Mouse (Mus musculus) intestine, embryonic 15.5 days (tissue): ENCODE results near the gene Nrxn3. TPM values are rescaled to one million over a fixed set of nuclear protein-coding genes. Genes with fewer than 3 reads are reported as not detected.

Source experiments
- ATAC-seq: fragments of 200-750 bp; cut with Nextera tagmentation; 2 replicates; pipeline ENCODE4 v1.8.0; 2017; ENCODE audit warnings: moderate TSS enrichment, moderate library complexity
- H3K27ac ChIP-seq: fragments of 300-500 bp; sonication (generic); 2 replicates; pipeline ENCODE4 v1.5.1; 2015; ENCODE audit warnings: mild to moderate bottlenecking, inconsistent platforms
- H3K27me3 ChIP-seq: fragments of 300-500 bp; sonication (generic); replicated peaks from 2 replicates; pipeline ENCODE4 v1.6.1; 2015; ENCODE audit warnings: inconsistent platforms
- H3K36me3 ChIP-seq: fragments of 300-500 bp; sonication (generic); 2 replicates; pipeline ENCODE4 v1.6.1; 2015; ENCODE audit warnings: inconsistent platforms
- H3K4me1 ChIP-seq: fragments of 300-500 bp; sonication (generic); replicated peaks from 2 replicates; pipeline ENCODE4 v1.6.1; 2015; ENCODE audit warnings: inconsistent platforms
- H3K4me2 ChIP-seq: fragments of 300-500 bp; sonication (generic); replicated peaks from 2 replicates; pipeline ENCODE4 v1.6.1; 2015; ENCODE audit warnings: mild to moderate bottlenecking, inconsistent platforms
- H3K4me3 ChIP-seq: fragments of 300-500 bp; sonication (generic); replicated peaks from 2 replicates; pipeline ENCODE4 v1.5.1; 2015; ENCODE audit warnings: inconsistent platforms
- H3K9ac ChIP-seq: fragments of 300-500 bp; sonication (generic); 2 replicates; pipeline ENCODE4 v1.6.1; 2015; ENCODE audit warnings: inconsistent platforms
- H3K9me3 ChIP-seq: fragments of 300-500 bp; sonication (generic); 2 replicates; pipeline ENCODE4 v1.6.1; 2016; ENCODE audit warnings: inconsistent platforms
- WGBS: fragments of 180-500 bp; shearing (Covaris S2); methylation state at CpG from one replicate; pipeline ENCODE4 v1.1.7; 2015; 5-methylcytosine and 5-hydroxymethylcytosine counted together
- polyA plus RNA-seq: library from polyadenylated mRNA; unstranded; fragments of >200 nt; fragmentation: Nextera tagmentation; extraction: Ambion mirVana; gene quantifications from 2 replicates; pipeline ENCODE4 v1.2.1, GENCODE M21; 2015

Nrxn3 gene
- polyA plus RNA-seq, 1 experiment from 2014 or later = 3.0 TPM

GRCm38 (mm10) chr12:88819335-88819709, 96.6 kb downstream of the Nrxn3 start:
- no peaks in the 10 kb centered on the region for H3K36me3 ChIP-seq
- no peaks in the 10 kb centered on the region for H3K27me3 ChIP-seq
- no peaks in the 10 kb centered on the region for H3K4me1 ChIP-seq
- H3K9ac ChIP-seq = no peak overlapping the region
- H3K4me3 ChIP-seq = no peak overlapping the region
- H3K27ac ChIP-seq = no peak overlapping the region
- WGBS = 58% methylated on average over 5 of the region's 5 CpGs
- H3K9me3 ChIP-seq = no peaks in the 10 kb centered on the region
- no peak overlapping the region for H3K4me2 ChIP-seq
- no peak for ATAC-seq

GRCm38 (mm10) chr12:88820131-88820530, 97.5 kb downstream of the Nrxn3 start:
- H3K9ac ChIP-seq = no peak overlapping the region
- H3K36me3 ChIP-seq = no peaks in the 10 kb centered on the region
- no peak for ATAC-seq
- H3K4me2 ChIP-seq = no peak overlapping the region
- 38% methylated on average over 3 of the region's 3 CpGs for WGBS
- H3K9me3 ChIP-seq = no peaks in the 10 kb centered on the region
- H3K27me3 ChIP-seq = no peaks in the 10 kb centered on the region
- H3K27ac ChIP-seq = no peak overlapping the region
- H3K4me1 ChIP-seq = no peaks in the 10 kb centered on the region
- no peak overlapping the region for H3K4me3 ChIP-seq

GRCm38 (mm10) chr12:88830851-88831250, 108.2 kb downstream of the Nrxn3 start:
- ATAC-seq = no peak
- no peaks in the 10 kb centered on the region for H3K9me3 ChIP-seq
- WGBS = 87% methylated on average over 1 of the region's 1 CpGs
- no peak overlapping the region for H3K4me2 ChIP-seq
- no peak overlapping the region for H3K4me3 ChIP-seq
- H3K27ac ChIP-seq = no peak overlapping the region
- no peaks in the 10 kb centered on the region for H3K27me3 ChIP-seq
- no peak overlapping the region for H3K9ac ChIP-seq
- H3K36me3 ChIP-seq = no peaks in the 10 kb centered on the region
- H3K4me1 ChIP-seq = no peaks in the 10 kb centered on the region

- no peaks in the 10 kb centered on the region for H3K4me1 ChIP-seq
- H3K27me3 ChIP-seq = no peaks in the 10 kb centered on the region
- no peak overlapping the region for H3K9ac ChIP-seq
- H3K4me3 ChIP-seq = no peak overlapping the region
- no peak overlapping the region for H3K27ac ChIP-seq
- ATAC-seq = no peak
- no peaks in the 10 kb centered on the region for H3K9me3 ChIP-seq
- WGBS = 30% methylated on average over 2 of the region's 2 CpGs
- no peaks in the 10 kb centered on the region for H3K36me3 ChIP-seq
- H3K4me2 ChIP-seq = no peak overlapping the region
Measured at GRCm38 (mm10) chr12:88835821-88836220, 113.1 kb downstream of the Nrxn3 start.

GRCm38 (mm10) chr12:88839724-88840123, 117.0 kb downstream of the Nrxn3 start:
- no peak overlapping the region for H3K9ac ChIP-seq
- WGBS = 89% methylated on average over 7 of the region's 7 CpGs
- no peaks in the 10 kb centered on the region for H3K27me3 ChIP-seq
- no peak overlapping the region for H3K4me2 ChIP-seq
- H3K27ac ChIP-seq = no peak overlapping the region
- H3K9me3 ChIP-seq = no peaks in the 10 kb centered on the region
- H3K4me3 ChIP-seq = no peak overlapping the region
- ATAC-seq = no peak
- H3K4me1 ChIP-seq = no peaks in the 10 kb centered on the region
- no peaks in the 10 kb centered on the region for H3K36me3 ChIP-seq

- H3K36me3 ChIP-seq = no peaks in the 10 kb centered on the region
Measured at GRCm38 (mm10) chr12:88841350-88841749, 118.7 kb downstream of the Nrxn3 start.

GRCm38 (mm10) chr12:88850400-88851179, 127.9 kb downstream of the Nrxn3 start:
- WGBS = 44% methylated on average over 6 of the region's 6 CpGs
- H3K9ac ChIP-seq = no peak overlapping the region
- no peaks in the 10 kb centered on the region for H3K4me1 ChIP-seq
- no peaks in the 10 kb centered on the region for H3K27me3 ChIP-seq
- H3K4me2 ChIP-seq = no peak overlapping the region
- H3K27ac ChIP-seq = no peak overlapping the region
- ATAC-seq = no peak
- no peaks in the 10 kb centered on the region for H3K36me3 ChIP-seq
- H3K9me3 ChIP-seq = no peaks in the 10 kb centered on the region
- H3K4me3 ChIP-seq = no peak overlapping the region

More at GRCm38 (mm10) chr12:88841350-88841749, 118.7 kb downstream of the Nrxn3 start:
- Histone ChIP-seq H3K27me3 (no peaks in the 10 kb centered on the region), H3K9ac (no peak overlapping the region), H3K27ac (no peak overlapping the region), H3K4me1 (no peaks in the 10 kb centered on the region), H3K4me2 (no peak overlapping the region), H3K4me3 (no peak overlapping the region), H3K9me3 (no peaks in the 10 kb centered on the region)
- WGBS = 88% methylated on average over 6 of the region's 6 CpGs
- no peak for ATAC-seq

GRCm38 (mm10) chr12:88854039-88854438, 131.4 kb downstream of the Nrxn3 start:
- H3K4me3 ChIP-seq = no peak overlapping the region
- ATAC-seq = no peak
- no peak overlapping the region for H3K9ac ChIP-seq
- no peaks in the 10 kb centered on the region for H3K4me1 ChIP-seq
- no peaks in the 10 kb centered on the region for H3K27me3 ChIP-seq
- no peaks in the 10 kb centered on the region for H3K9me3 ChIP-seq
- 78% methylated on average over 4 of the region's 4 CpGs for WGBS
- H3K27ac ChIP-seq = no peak overlapping the region
- H3K36me3 ChIP-seq = no peaks in the 10 kb centered on the region
- H3K4me2 ChIP-seq = no peak overlapping the region

- no peaks in the 10 kb centered on the region for H3K4me1 ChIP-seq
- H3K9ac ChIP-seq = no peak overlapping the region
- ATAC-seq = no peak
- no peaks in the 10 kb centered on the region for H3K27me3 ChIP-seq
- H3K27ac ChIP-seq = no peak overlapping the region
- no peaks in the 10 kb centered on the region for H3K36me3 ChIP-seq
- no peaks in the 10 kb centered on the region for H3K9me3 ChIP-seq
- no peak overlapping the region for H3K4me2 ChIP-seq
- H3K4me3 ChIP-seq = no peak overlapping the region
- WGBS = 83% methylated on average over 2 of the region's 2 CpGs
Measured at GRCm38 (mm10) chr12:88857701-88858100, 135.0 kb downstream of the Nrxn3 start.

GRCm38 (mm10) chr12:88859456-88860345, 137.0 kb downstream of the Nrxn3 start:
- 71% methylated on average over 6 of the region's 6 CpGs for WGBS
- H3K36me3 ChIP-seq = no peaks in the 10 kb centered on the region
- H3K4me2 ChIP-seq = no peak overlapping the region
- no peaks in the 10 kb centered on the region for H3K9me3 ChIP-seq
- H3K4me1 ChIP-seq = no peaks in the 10 kb centered on the region
- H3K4me3 ChIP-seq = no peak overlapping the region
- H3K9ac ChIP-seq = no peak overlapping the region
- no peaks in the 10 kb centered on the region for H3K27me3 ChIP-seq
- ATAC-seq = no peak
- H3K27ac ChIP-seq = no peak overlapping the region

GRCm38 (mm10) chr12:88860397-88860796, 137.7 kb downstream of the Nrxn3 start:
- ATAC-seq = no peak
- 37% methylated on average over 4 of the region's 4 CpGs for WGBS
- no peak overlapping the region for H3K27ac ChIP-seq

GRCm38 (mm10) chr12:88863069-88863468, 140.4 kb downstream of the Nrxn3 start:
- H3K4me2 ChIP-seq = no peak overlapping the region
- ATAC-seq = no peak
- no peak overlapping the region for H3K27ac ChIP-seq
- H3K36me3 ChIP-seq = no peaks in the 10 kb centered on the region
- no peaks in the 10 kb centered on the region for H3K4me1 ChIP-seq
- WGBS = 69% methylated on average over 4 of the region's 4 CpGs
- H3K9ac ChIP-seq = no peak overlapping the region
- no peak overlapping the region for H3K4me3 ChIP-seq
- no peaks in the 10 kb centered on the region for H3K9me3 ChIP-seq
- no peaks in the 10 kb centered on the region for H3K27me3 ChIP-seq

More at GRCm38 (mm10) chr12:88860397-88860796, 137.7 kb downstream of the Nrxn3 start:
- Histone ChIP-seq H3K27me3 (no peaks in the 10 kb centered on the region), H3K9me3 (no peaks in the 10 kb centered on the region), H3K4me1 (no peaks in the 10 kb centered on the region), H3K36me3 (no peaks in the 10 kb centered on the region), H3K4me3 (no peak overlapping the region), H3K4me2 (no peak overlapping the region), H3K9ac (no peak overlapping the region)
